Mouse (Mus musculus) induced T-regulatory cell, adult 2 months (primary cell): Measurements from ENCODE around the gene Crip1.

ENCODE experiments used
- DNase-seq: peaks from one replicate; pipeline ENCODE4 v3.0.0-alpha.2; 2012; ENCODE audit warnings: low read depth

The Crip1 gene

GRCm38 (mm10) chr12:113131601-113132000 lies 14.5 kb upstream of the Crip1 start:
- no peak for DNase-seq

GRCm38 (mm10) chr12:113132567-113132966 lies 13.5 kb upstream of the Crip1 start:
- DNase-seq = no peak

- no peak for DNase-seq
Observed at GRCm38 (mm10) chr12:113133260-113133659, 12.9 kb upstream of the Crip1 start.

- no peak for DNase-seq
Observed at GRCm38 (mm10) chr12:113133861-113134403, 12.2 kb upstream of the Crip1 start.

GRCm38 (mm10) chr12:113134502-113134901 lies 11.6 kb upstream of the Crip1 start:
- DNase-seq = no peak

- DNase-seq = no peak
Observed at GRCm38 (mm10) chr12:113135401-113135800, 10.7 kb upstream of the Crip1 start.

GRCm38 (mm10) chr12:113136492-113137020 lies 9.6 kb upstream of the Crip1 start:
- no peak for DNase-seq

- no peak for DNase-seq
Observed at GRCm38 (mm10) chr12:113137260-113138213, 8.6 kb upstream of the Crip1 start.

- DNase-seq = no peak
Observed at GRCm38 (mm10) chr12:113138291-113138690, 7.8 kb upstream of the Crip1 start.

- peak; percentile 23 for DNase-seq
Observed at GRCm38 (mm10) chr12:113138901-113139864, 6.9 kb upstream of the Crip1 start.

- DNase-seq = peak; percentile 95
Observed at GRCm38 (mm10) chr12:113139908-113140615, 6.1 kb upstream of the Crip1 start, which contains the start of gene Crip2. Gene Crip2, plus strand, starts transcription at chr12:113140236.

- peak; percentile 47 for DNase-seq
Observed at GRCm38 (mm10) chr12:113140616-113141411, 5.3 kb upstream of the Crip1 start.

- peak; percentile 44 for DNase-seq
Observed at GRCm38 (mm10) chr12:113141531-113141973, 4.6 kb upstream of the Crip1 start.

GRCm38 (mm10) chr12:113142021-113142975 lies 3.8 kb upstream of the Crip1 start:
- DNase-seq = no peak

GRCm38 (mm10) chr12:113143164-113143563 lies 3.0 kb upstream of the Crip1 start:
- DNase-seq = peak; percentile 28

GRCm38 (mm10) chr12:113144001-113144756 lies 1.9 kb upstream of the Crip1 start:
- DNase-seq = peak; percentile 79

GRCm38 (mm10) chr12:113144886-113145285 lies 1.2 kb upstream of the Crip1 start:
- no peak for DNase-seq

- peak; percentile 28 for DNase-seq
Observed at GRCm38 (mm10) chr12:113145591-113145990, 525 bp upstream of the Crip1 start.
